Mouse (Mus musculus) cerebellum, postnatal 10 days (tissue): ENCODE results near the gene Tex13c2.
A peak's percentile ranks its signal among the peaks of the same experiment; 100 is the strongest.

Experiments used
- DNase-seq, 2 experiments: peaks; one replicate each; pipeline ENCODE4 v3.0.0; 2021; ENCODE audit warnings: mixed read lengths in 2 of 2

Gene Tex13c2

GRCm38 (mm10) chrX:42489446-42489845 is at the start of gene Tex13c2:
Gene Tex13c2 (plus strand): TSS chrX:42489691.
- no peak for DNase-seq

GRCm38 (mm10) chrX:42450305-42450704 is 39.2 kb upstream of the Tex13c2 start:
- no peak for DNase-seq

- no peak for DNase-seq
Observed at GRCm38 (mm10) chrX:42453001-42453400, 36.5 kb upstream of the Tex13c2 start.

- DNase-seq, result no peak
Observed at GRCm38 (mm10) chrX:42454533-42454932, 35.0 kb upstream of the Tex13c2 start.

- peak; percentile 59 to 67 for DNase-seq
Observed at GRCm38 (mm10) chrX:42490336-42490735, 845 bp downstream of the Tex13c2 start.

GRCm38 (mm10) chrX:42500538-42500937 is 11.0 kb downstream of the Tex13c2 start:
- DNase-seq, result no peak

GRCm38 (mm10) chrX:42502291-42503043 is 13.0 kb downstream of the Tex13c2 start, which contains the start of gene Sh2d1a:
Gene Sh2d1a (plus strand): TSS chrX:42502453.
- no peak for DNase-seq

GRCm38 (mm10) chrX:42511105-42511504 is 21.6 kb downstream of the Tex13c2 start:
- no peak for DNase-seq

GRCm38 (mm10) chrX:42512567-42512966 is 23.1 kb downstream of the Tex13c2 start:
- no peak for DNase-seq

- no peak for DNase-seq
Observed at GRCm38 (mm10) chrX:42522868-42523267, 33.4 kb downstream of the Tex13c2 start.

GRCm38 (mm10) chrX:42530703-42531102 is 41.2 kb downstream of the Tex13c2 start:
- DNase-seq, result no peak

GRCm38 (mm10) chrX:42540030-42540755 is 50.7 kb downstream of the Tex13c2 start:
- DNase-seq, result peak; percentile 67 to 78

GRCm38 (mm10) chrX:42540756-42541053 is 51.2 kb downstream of the Tex13c2 start:
- DNase-seq, result peak; percentile 88
